Mouse (Mus musculus): ENCODE data around the gene Rpl10l.

Rpl10l gene

GRCm38 (mm10) chr12:66283991-66284622 lies at the start of gene Rpl10l:
Gene Rpl10l, minus strand, starts transcription at chr12:66284401.
- no peak for DNase-seq

- no peak for DNase-seq
Measured at GRCm38 (mm10) chr12:66275890-66276289, 8.3 kb downstream of the Rpl10l start.

- DNase-seq, result no peak
Measured at GRCm38 (mm10) chr12:66245461-66246099, 38.6 kb downstream of the Rpl10l start.

- no peak for DNase-seq
Measured at GRCm38 (mm10) chr12:66234158-66234557, 50.0 kb downstream of the Rpl10l start.

All from cerebellum, postnatal 36 days (tissue).